Mouse (Mus musculus): ENCODE data around the gene Madcam1.
"Not testable (repeated sequence)": the region's sequence is repeated elsewhere in the genome, so short reads cannot be mapped to it uniquely, and the experiment has no call there.

Madcam1 gene

GRCm38 (mm10) chr10:79689178-79689577 is 24.8 kb downstream of the Madcam1 start:
- no peak for DNase-seq (ENCODE audit: low spot score)

GRCm38 (mm10) chr10:79691986-79692548 is 27.7 kb downstream of the Madcam1 start:
- DNase-seq (ENCODE audit: low spot score): no peak

GRCm38 (mm10) chr10:79693580-79694378 is 29.4 kb downstream of the Madcam1 start:
- no peak for DNase-seq (ENCODE audit: low spot score)

GRCm38 (mm10) chr10:79694379-79694655 is 30.0 kb downstream of the Madcam1 start:
- no peak for DNase-seq (ENCODE audit: low spot score)

GRCm38 (mm10) chr10:79695231-79696128 is 31.1 kb downstream of the Madcam1 start:
- DNase-seq (ENCODE audit: low spot score): peak; percentile 81

GRCm38 (mm10) chr10:79696129-79696651 is 31.8 kb downstream of the Madcam1 start:
- no peak for DNase-seq (ENCODE audit: low spot score)

- DNase-seq (ENCODE audit: low spot score): no peak
Observed at GRCm38 (mm10) chr10:79697916-79698315, 33.6 kb downstream of the Madcam1 start.

- no peak for DNase-seq (ENCODE audit: low spot score)
Observed at GRCm38 (mm10) chr10:79698459-79698858, 34.1 kb downstream of the Madcam1 start.

- DNase-seq (ENCODE audit: low spot score): no peak
Observed at GRCm38 (mm10) chr10:79700676-79701075, 36.3 kb downstream of the Madcam1 start.

- peak; percentile 61 for DNase-seq (ENCODE audit: low spot score)
Observed at GRCm38 (mm10) chr10:79701443-79702129, 37.2 kb downstream of the Madcam1 start.

- not testable (repeated sequence) for DNase-seq (ENCODE audit: low spot score)
Observed at GRCm38 (mm10) chr10:79702970-79703369, 38.6 kb downstream of the Madcam1 start.

GRCm38 (mm10) chr10:79703541-79703940 is 39.2 kb downstream of the Madcam1 start:
- no peak for DNase-seq (ENCODE audit: low spot score)

- peak; percentile 99 for DNase-seq (ENCODE audit: low spot score)
Observed at GRCm38 (mm10) chr10:79704065-79704969, 40.0 kb downstream of the Madcam1 start, which contains the start of gene Bsg. Bsg (plus strand) TSS chr10:79704491.

GRCm38 (mm10) chr10:79704970-79705360 is 40.6 kb downstream of the Madcam1 start:
- no peak for DNase-seq (ENCODE audit: low spot score)

GRCm38 (mm10) chr10:79705951-79706350 is 41.6 kb downstream of the Madcam1 start:
- DNase-seq (ENCODE audit: low spot score): no peak

GRCm38 (mm10) chr10:79706406-79707094 is 42.2 kb downstream of the Madcam1 start:
- DNase-seq (ENCODE audit: low spot score): no peak

GRCm38 (mm10) chr10:79707162-79707561 is 42.8 kb downstream of the Madcam1 start:
- no peak for DNase-seq (ENCODE audit: low spot score)

GRCm38 (mm10) chr10:79707759-79708158 is 43.4 kb downstream of the Madcam1 start:
- DNase-seq (ENCODE audit: low spot score): no peak

GRCm38 (mm10) chr10:79708668-79709067 is 44.3 kb downstream of the Madcam1 start:
- DNase-seq (ENCODE audit: low spot score): no peak

- DNase-seq (ENCODE audit: low spot score): no peak
Observed at GRCm38 (mm10) chr10:79709307-79709706, 44.9 kb downstream of the Madcam1 start.

All from urinary bladder, postnatal 14 days (tissue).